Mouse (Mus musculus) liver, embryonic 14.5 days (tissue): ENCODE measurements around the gene Lrrc4b. TPM values are rescaled to one million over a fixed set of nuclear protein-coding genes. Genes with fewer than 3 reads are reported as not detected.

Source experiments
- ATAC-seq: fragments of 200-750 bp; cut with Nextera tagmentation; 2 replicates; pipeline ENCODE4 v1.8.0; 2017; ENCODE audit warnings: moderate number of reproducible peaks, mild to moderate bottlenecking, moderate library complexity; ENCODE audit not compliant: insufficient read depth
- DNase-seq, 3 experiments: peaks; one replicate each; pipeline ENCODE4 v3.0.0-alpha.2; 2012 to 2013; ENCODE audit warnings: low read depth in 3 of 3, low spot score in 3 of 3
- H3K27ac ChIP-seq: fragments of 300-500 bp; sonication (generic); 2 replicates; pipeline ENCODE4 v1.5.1; 2014; ENCODE audit warnings: moderate library complexity, mild to moderate bottlenecking, control low read depth, inconsistent platforms
- H3K27me3 ChIP-seq: fragments of 300-500 bp; sonication (generic); 2 replicates; pipeline ENCODE4 v1.6.1; 2014; ENCODE audit warnings: mild to moderate bottlenecking, low read length, moderate library complexity; ENCODE audit not compliant: control insufficient read depth, insufficient read depth
- H3K36me3 ChIP-seq: fragments of 300-500 bp; sonication (generic); replicated peaks from 2 replicates; pipeline ENCODE4 v1.6.1; 2014; ENCODE audit warnings: low read depth; ENCODE audit not compliant: control insufficient read depth, insufficient read depth
- H3K4me1 ChIP-seq, 2 experiments: fragments of 200-500 bp in 1 of 2; fragments of 300-500 bp in 1 of 2; sonication (generic) in 1 of 2; replicated peaks; 2 replicates each; pipeline ENCODE4 v1.6.1; 2012 to 2014; ENCODE audit warnings: antibody characterized with exemption in 1 of 2, inconsistent platforms in 1 of 2, low read length in 1 of 2; ENCODE audit not compliant: control insufficient read depth in 2 of 2, insufficient read depth in 2 of 2
- H3K4me2 ChIP-seq: fragments of 300-500 bp; sonication (generic); 2 replicates; pipeline ENCODE4 v1.6.1; 2014; ENCODE audit warnings: low read depth, mild to moderate bottlenecking, control low read depth, moderate library complexity
- H3K4me3 ChIP-seq, 2 experiments: fragments of 200-500 bp in 1 of 2; fragments of 300-500 bp in 1 of 2; sonication (generic) in 1 of 2; 2 replicates each; pipeline ENCODE4 v1.5.1; 2012 to 2014; ENCODE audit warnings: low read depth in 2 of 2, low read length in 2 of 2, mild to moderate bottlenecking in 2 of 2, control low read depth in 1 of 2, inconsistent platforms in 1 of 2, moderate library complexity in 1 of 2; ENCODE audit not compliant: insufficient read depth in 1 of 2
- H3K9ac ChIP-seq: fragments of 300-500 bp; sonication (generic); replicated peaks from 2 replicates; pipeline ENCODE4 v1.6.1; 2014; ENCODE audit warnings: mild to moderate bottlenecking, control low read depth, moderate library complexity
- H3K9me3 ChIP-seq: fragments of 300-500 bp; sonication (generic); 2 replicates; pipeline ENCODE4 v1.6.1; 2016; ENCODE audit warnings: low read length, mixed read lengths; ENCODE audit not compliant: control insufficient read depth
- CTCF ChIP-seq: IDR thresholded peaks from 2 replicates; pipeline ENCODE4 v1.5.1; 2016; ENCODE audit warnings: antibody characterized with exemption, low read depth, control low read depth
- EP300 ChIP-seq: IDR thresholded peaks from 2 replicates; pipeline ENCODE4 v1.6.1; 2016; ENCODE audit warnings: antibody characterized with exemption, low read depth
- WGBS: fragments of 180-500 bp; shearing (Covaris S2); extraction: QIAGEN DNeasy Blood & Tissue Kit; methylation state at CpG from one replicate; pipeline ENCODE4 v1.1.7; 2014; ENCODE audit not compliant: insufficient replicate concordance; 5-methylcytosine and 5-hydroxymethylcytosine counted together
- polyA plus RNA-seq, 2 experiments: library from polyadenylated mRNA; depleted of rRNA in 1 of 2; stranded (reverse) in 1 of 2; unstranded in 1 of 2; fragments of >200 nt; fragmentation: Nextera tagmentation in 1 of 2; extraction: Ambion mirVana in 1 of 2; gene quantifications; 2 replicates each; pipeline versions ENCODE4 v1.2.1 to v1.2.3; 2012 to 2014

Gene Lrrc4b
- polyA plus RNA-seq, 2 experiments = 0.02 TPM; not detected in 1

GRCm38 (mm10) chr7:44405346-44406014 lies 23.3 kb upstream of the Lrrc4b start:
- peak; percentile 68 to 80 (median 78) for DNase-seq
- WGBS = 2% methylated on average over 27 of the region's 27 CpGs
- H3K27me3 ChIP-seq = no peaks in the 10 kb centered on the region

GRCm38 (mm10) chr7:44406015-44406355 lies 22.8 kb upstream of the Lrrc4b start:
- Histone ChIP-seq H3K4me2 (peak overlapping the region; percentile 53), H3K27ac (no peak overlapping the region), H3K36me3 (no peaks in the 10 kb centered on the region), H3K9ac (no peak overlapping the region), H3K4me1 (peaks cover 5 to 12% of the 10 kb centered on the region in 2 experiments; a peak in 2 of 4 replicates), H3K4me3 (no peak overlapping the region; a peak in 1 of 4 replicates), H3K27me3 (no peaks in the 10 kb centered on the region), H3K9me3 (no peaks in the 10 kb centered on the region)
- ATAC-seq (no peak), DNase-seq (no peak)
- 6% methylated on average over 5 of the region's 5 CpGs for WGBS
- TF ChIP-seq CTCF (no peak), EP300 (no peak)

More at GRCm38 (mm10) chr7:44405346-44406014, 23.3 kb upstream of the Lrrc4b start:
- ATAC-seq = peak; percentile 69; the same call in 1 of the 2 replicates
- Histone ChIP-seq H3K9me3 (no peaks in the 10 kb centered on the region), H3K4me1 (peaks cover 5 to 12% of the 10 kb centered on the region in 2 experiments; a peak in 2 of 4 replicates), H3K9ac (no peak overlapping the region), H3K36me3 (no peaks in the 10 kb centered on the region), H3K4me3 (peak overlapping the region in 1 of 2 experiments; percentile 29; a peak in 2 of 4 replicates), H3K27ac (no peak overlapping the region), H3K4me2 (peak overlapping the region; percentile 53)
- no peak for TF ChIP-seq EP300
- no peak for TF ChIP-seq CTCF

- Histone ChIP-seq H3K27ac (no peak overlapping the region), H3K27me3 (no peaks in the 10 kb centered on the region), H3K4me3 (no peak overlapping the region), H3K9ac (no peak overlapping the region), H3K4me2 (no peak overlapping the region), H3K36me3 (no peaks in the 10 kb centered on the region), H3K9me3 (no peaks in the 10 kb centered on the region), H3K4me1 (peaks cover 1 to 7% of the 10 kb centered on the region in 2 experiments; a peak in 2 of 4 replicates)
- 76% methylated on average over 4 of the region's 4 CpGs for WGBS
- no peak for DNase-seq
- no peak for ATAC-seq
- TF ChIP-seq EP300 (no peak), CTCF (no peak)
Measured at GRCm38 (mm10) chr7:44411144-44411543, 17.7 kb upstream of the Lrrc4b start.

GRCm38 (mm10) chr7:44413307-44413706 lies 15.5 kb upstream of the Lrrc4b start:
- TF ChIP-seq EP300 (no peak), CTCF (no peak)
- no peaks in the 10 kb centered on the region for H3K9me3 ChIP-seq
- H3K4me2 ChIP-seq = no peak overlapping the region
- ATAC-seq = no peak
- H3K4me3 ChIP-seq = no peak overlapping the region
- no peak for DNase-seq
- 62% methylated on average over 6 of the region's 6 CpGs for WGBS
- H3K27me3 ChIP-seq = no peaks in the 10 kb centered on the region
- no peak overlapping the region for H3K27ac ChIP-seq
- H3K36me3 ChIP-seq = no peaks in the 10 kb centered on the region
- H3K4me1 ChIP-seq = peaks cover 0 to 3% of the 10 kb centered on the region in 2 experiments; a peak in 2 of 4 replicates
- H3K9ac ChIP-seq = no peak overlapping the region

GRCm38 (mm10) chr7:44427666-44428065 lies 1.2 kb upstream of the Lrrc4b start:
- Histone ChIP-seq H3K4me2 (no peak overlapping the region), H3K27ac (no peak overlapping the region), H3K9me3 (no peaks in the 10 kb centered on the region), H3K27me3 (peaks cover 64% of the 10 kb centered on the region), H3K4me3 (no peak overlapping the region), H3K9ac (no peak overlapping the region), H3K4me1 (no peaks in the 10 kb centered on the region), H3K36me3 (no peaks in the 10 kb centered on the region)
- WGBS = 25% methylated on average over 8 of the region's 8 CpGs
- ATAC-seq (no peak), DNase-seq (no peak)
- TF ChIP-seq EP300 = no peak
- TF ChIP-seq CTCF = no peak
